Mouse (Mus musculus) heart, embryonic 11.5 days (tissue): ENCODE measurements around the gene 4833427G06Rik. TPM values are rescaled to one million over a fixed set of nuclear protein-coding genes. Genes with fewer than 3 reads are reported as not detected.

Experiments
- microRNA counts: library from miRNA; unstranded; fragments of <30 nt; microRNA quantifications from one replicate; lab custom pipeline; 2015
- microRNA-seq: library from miRNA; unstranded; fragments of <30 nt; microRNA quantifications from one replicate; pipeline ENCODE4, GENCODE M21; 2016; ENCODE audit warnings: borderline number of aligned reads
- polyA plus RNA-seq: library from polyadenylated mRNA; unstranded; fragments of >200 nt; fragmentation: Nextera tagmentation; extraction: Ambion mirVana; gene quantifications from 2 replicates; pipeline ENCODE4 v1.2.1, GENCODE M21; 2014

The 4833427G06Rik gene
- polyA plus RNA-seq, 1 experiment from 2014 or later: not detected

MicroRNA genes within 50 kb of the gene (microRNA counts, 519-probe panel; counts per million panel counts)
- 32.2 counts per million for microRNA mmu-miR-34b-3p (lab: Ali Mortazavi, UCI)
- 32.2 counts per million for microRNA mmu-miR-34b-5p (lab: Ali Mortazavi, UCI)
- 32.2 counts per million for microRNA mmu-miR-34c (lab: Ali Mortazavi, UCI)

Small RNA genes lying within 50 kb of the gene (microRNA-seq; reads per million reads assigned to microRNA genes)
- 52.4 reads per million, percentile 59 among the genes with 10 or more reads in this experiment for gene Mir34b
- 1,723 reads per million, percentile 87 among the genes with 10 or more reads in this experiment for gene Mir34c

Other genes starting within 250 kb of the 4833427G06Rik start
- 15.6 and 17.1 TPM in 2 replicates for gene Sik2, start 93.0 kb downstream of the 4833427G06Rik start, polyA plus RNA-seq
- gene Btg4, start 41.2 kb downstream of the 4833427G06Rik start, polyA plus RNA-seq: not detected in 2 replicates
- 7.2 and 10.2 TPM in 2 replicates for gene Layn, start 25.0 kb downstream of the 4833427G06Rik start, polyA plus RNA-seq
- gene Gm32742, start 63.4 kb upstream of the 4833427G06Rik start, polyA plus RNA-seq: 0.03 TPM in 1 of 2 replicates, not detected in the other
- gene Pou2af1, start 111.6 kb upstream of the 4833427G06Rik start, polyA plus RNA-seq: 0.11 TPM in 1 of 2 replicates, not detected in the other
- 2.4 and 4.4 TPM in 2 replicates for gene Colca2, start 176.5 kb upstream of the 4833427G06Rik start, polyA plus RNA-seq
- not detected in 2 replicates for gene 1810046K07Rik, start 226.8 kb upstream of the 4833427G06Rik start, polyA plus RNA-seq